Mouse (Mus musculus) bone marrow, adult 2 months (tissue): ENCODE measurements around the gene Noc2l.

ENCODE experiments used
- CTCF ChIP-seq: fragments of 200-500 bp; IDR thresholded peaks from 2 replicates; pipeline ENCODE4 v1.5.1; 2011; ENCODE audit warnings: low read length, control low read depth; ENCODE audit not compliant: control insufficient read depth, insufficient read depth
- POLR2A ChIP-seq: fragments of 200-500 bp; IDR thresholded peaks from 2 replicates; pipeline ENCODE4 v1.6.1; 2011; ENCODE audit warnings: low read depth, mild to moderate bottlenecking, control low read depth, low read length, borderline replicate concordance; ENCODE audit not compliant: control insufficient read depth

GRCm38 (mm10) chr4:156227752-156228392 is 7.9 kb upstream of the Noc2l start:
- no peak for TF ChIP-seq POLR2A
- TF ChIP-seq CTCF: no peak
